ENCODE assay signal across 8 mouse cellular contexts in the genomic region with DNA sequence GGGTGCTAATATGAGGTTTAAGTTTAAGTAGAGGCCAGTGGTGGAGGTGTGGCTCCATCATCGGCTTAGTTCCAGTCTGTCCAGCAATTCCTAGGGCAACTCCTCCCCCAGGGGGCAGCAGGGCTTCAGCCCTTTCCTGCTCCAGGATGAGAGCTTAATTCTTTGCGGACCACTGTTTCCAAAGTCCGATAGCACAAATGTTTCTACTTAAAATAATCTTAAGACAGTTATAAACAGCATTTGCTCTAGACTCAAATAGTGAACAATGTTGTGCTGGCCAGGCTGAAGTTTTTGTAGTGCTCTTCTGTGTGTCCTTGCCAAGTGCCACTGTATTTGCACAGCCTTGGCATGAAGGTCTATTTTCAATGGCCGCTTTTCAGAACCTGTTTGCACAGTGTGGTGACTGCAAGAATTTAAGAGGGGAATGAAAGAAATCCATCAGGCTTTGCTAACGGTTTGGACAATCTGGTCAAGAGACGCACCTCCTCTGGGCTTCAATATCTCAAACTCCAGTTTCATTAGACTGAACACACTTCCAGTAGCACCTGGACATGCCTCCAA. TPM values are rescaled to one million over a fixed set of nuclear protein-coding genes. Genes with fewer than 3 reads are reported as not detected.
DNase-seq lines count a peak whose midpoint lies in the region; ATAC-seq and TF ChIP-seq lines count a peak whose summit lies in the region.

No protein-coding gene starts in this region.

- no peak overlapping the region for H3ac ChIP-seq in myocyte (ENCODE audit: control insufficient read depth, insufficient read length)

- DNase-seq in left cerebral cortex, adult 2 months (ENCODE audit: extremely low spot score in 1 of 2, low spot score in 2 of 2), result no peak
- DNase-seq in left cerebral cortex, adult 18-20 months (ENCODE audit: low spot score in 2 of 2), result no peak
- no peak for DNase-seq in left cerebral cortex, adult 11 months (ENCODE audit: low spot score)
- DNase-seq in left cerebral cortex, postnatal 14 days (ENCODE audit: low spot score in 2 of 2), result no peak
- DNase-seq in ovary, postnatal 14 days (ENCODE audit: low spot score), result no peak

- H3K27me3 ChIP-seq in forebrain, embryonic 16.5 days (replicated peaks; ENCODE audit: control insufficient read depth, insufficient read depth, low read length), result no peaks in the 10 kb centered on the region
- peaks cover 8% of the 10 kb centered on the region; the same call in 1 of the 2 replicates for H3K27me3 ChIP-seq in limb, embryonic 13.5 days
- peaks cover 12% of the 10 kb centered on the region for H3K27me3 ChIP-seq in myocyte (ENCODE audit: control insufficient read depth, insufficient read depth, insufficient read length)

- H3K9ac ChIP-seq in forebrain, embryonic 16.5 days (replicated peaks; ENCODE audit: low read depth, low read length), result peak overlapping the region; percentile 38
- no peak overlapping the region for H3K9ac ChIP-seq in limb, embryonic 13.5 days

- no peak for TF ChIP-seq POLR2A in myocyte (IDR thresholded peaks at IDR 0.05; ENCODE audit: insufficient read length, low read depth)

- H3K4me1 ChIP-seq in forebrain, embryonic 16.5 days (replicated peaks; ENCODE audit: control insufficient read depth, insufficient read depth, low read length), result peaks cover 15% of the 10 kb centered on the region; the same call in 1 of the 2 replicates
- H3K4me1 ChIP-seq in limb, embryonic 13.5 days, result 0 out of 2 replicates have a peak, but pooled peaks cover 10% of the 10 kb centered on the region

- no peak for ATAC-seq in forebrain, embryonic 16.5 days
- ATAC-seq in limb, embryonic 13.5 days (ENCODE audit: low FRiP score, low read depth), result no peak; the same call in 1 of the 2 replicates

- TF ChIP-seq CTCF in left cerebral cortex, adult 2 months (IDR thresholded peaks at IDR 0.05), result no peak

- no peaks in the 10 kb centered on the region for H3K79me2 ChIP-seq in myocyte (ENCODE audit: control insufficient read depth, insufficient read depth)

- no peaks in the 10 kb centered on the region for H3K9me3 ChIP-seq in forebrain, embryonic 16.5 days (ENCODE audit: control insufficient read depth, low read length)
- 0 out of 2 replicates have a peak, but pooled peaks cover under 1% of the 10 kb centered on the region for H3K9me3 ChIP-seq in limb, embryonic 13.5 days

- peak overlapping the region; percentile 30 for H3K27ac ChIP-seq in left cerebral cortex, adult 2 months
- no peak overlapping the region for H3K27ac ChIP-seq in forebrain, embryonic 16.5 days (ENCODE audit: low read length)
- no peak overlapping the region for H3K27ac ChIP-seq in limb, embryonic 13.5 days

- H3K4me3 ChIP-seq in left cerebral cortex, adult 2 months, result peak overlapping the region; percentile 83
- peak overlapping the region; percentile 49 for H3K4me3 ChIP-seq in forebrain, embryonic 16.5 days (replicated peaks; ENCODE audit: low read length)
- peak overlapping the region; percentile 70 for H3K4me3 ChIP-seq in limb, embryonic 13.5 days
- H3K4me3 ChIP-seq in myocyte, result no peak overlapping the region

- 23% methylated on average over 6 of the region's 6 CpGs for WGBS in forebrain, embryonic 16.5 days
- WGBS in limb, embryonic 13.5 days, result 30% methylated on average over 6 of the region's 6 CpGs

- H3K36me3 ChIP-seq in forebrain, embryonic 16.5 days (ENCODE audit: control insufficient read depth, insufficient read depth), result peaks cover 5% of the 10 kb centered on the region; the same call in 1 of the 2 replicates
- peaks cover 15% of the 10 kb centered on the region for H3K36me3 ChIP-seq in limb, embryonic 13.5 days
- peaks cover 4% of the 10 kb centered on the region for H3K36me3 ChIP-seq in myocyte (ENCODE audit: control insufficient read depth, insufficient read depth)

- intact Hi-C loops in left cerebral cortex, adult 2 months (cut with DNase I), result no loop called here
- intact Hi-C loops in left cerebral cortex, postnatal 14 days (cut with DNase I), result loop anchor here (5.0 kb wide), 1 partner anchor 327 kb away; no protein-coding TSS in a partner anchor

- H3K4me2 ChIP-seq in forebrain, embryonic 16.5 days (ENCODE audit: low read length), result peak overlapping the region; percentile 66
- H3K4me2 ChIP-seq in limb, embryonic 13.5 days (replicated peaks), result peak overlapping the region; percentile 81
- H3K4me2 ChIP-seq in myocyte (ENCODE audit: low read depth), result peak overlapping the region; percentile 43

TF ChIP-seq in myocyte, 11 proteins besides CTCF, POLR2A, EP300 and RAD21:
- TF ChIP-seq MYOD1 (IDR thresholded peaks at IDR 0.05; ENCODE audit: control insufficient read depth in 1 of 3, insufficient read length in 2 of 3, low read depth in 2 of 3) (no peak), CEBPB (IDR thresholded peaks at IDR 0.05; ENCODE audit: insufficient read depth, poor library complexity, severe bottlenecking) (no peak), REST (IDR thresholded peaks at IDR 0.05; ENCODE audit: insufficient read depth, insufficient read length) (no peak), E2F4 (IDR thresholded peaks at IDR 0.05; ENCODE audit: insufficient read depth) (no peak), MAX (IDR thresholded peaks at IDR 0.05; ENCODE audit: low read depth) (no peak), TCF3 (IDR thresholded peaks at IDR 0.05; ENCODE audit: insufficient read length, low read depth) (no peak), MYOG (IDR thresholded peaks at IDR 0.05; ENCODE audit: control insufficient read depth in 1 of 3, insufficient read depth in 1 of 3, insufficient read length in 2 of 3, low read depth in 2 of 3) (no peak), USF1 (IDR thresholded peaks at IDR 0.05; ENCODE audit: low read depth) (no peak), POLR2AphosphoS2 (IDR thresholded peaks at IDR 0.05; ENCODE audit: insufficient read length, low read depth) (no peak), TCF12 (IDR thresholded peaks at IDR 0.05; ENCODE audit: insufficient read depth, poor library complexity, severe bottlenecking) (no peak), SRF (IDR thresholded peaks at IDR 0.05; ENCODE audit: control insufficient read depth, insufficient read length, low read depth) (no peak)
TF ChIP-seq in myocyte: peak in this region for 0.

RNA-seq across cellular contexts. Expression of a gene that starts 0.8 kb away (rescaled TPM):
- total RNA-seq in left cerebral cortex, adult 2 months (2021), result 10 to 100 TPM; 41.3 to 44.3 TPM
- 10 to 100 TPM; 39.6 to 42.6 TPM for total RNA-seq in left cerebral cortex, adult 18-20 months (2021)
- polyA plus RNA-seq in forebrain, embryonic 16.5 days (2015; fragmentation: Nextera tagmentation; extraction: Ambion mirVana), result 14.6 and 16.6 TPM in 2 replicates
- polyA plus RNA-seq in limb, embryonic 13.5 days (2015; fragmentation: Nextera tagmentation; extraction: Ambion mirVana), result 8.9 and 9.6 TPM in 2 replicates
- polyA plus RNA-seq in myocyte (2012; fragmentation: generic; extraction: Trizol), result 3.3 TPM
- total RNA-seq in left cerebral cortex, postnatal 14 days (2021), result 10 to 100 TPM; 48.5 to 49.3 TPM

RNA-seq across cellular contexts. Expression of a gene that starts 47.0 kb away (rescaled TPM):
- total RNA-seq in left cerebral cortex, adult 2 months (2021), result 10 to 100 TPM; 45.4 to 53.0 TPM
- total RNA-seq in left cerebral cortex, adult 18-20 months (2021), result 10 to 100 TPM; 55.8 to 59.4 TPM
- polyA plus RNA-seq in forebrain, embryonic 16.5 days (2015; fragmentation: Nextera tagmentation; extraction: Ambion mirVana), result 80.9 and 86.9 TPM in 2 replicates
- 83.0 and 83.6 TPM in 2 replicates for polyA plus RNA-seq in limb, embryonic 13.5 days (2015; fragmentation: Nextera tagmentation; extraction: Ambion mirVana)
- polyA plus RNA-seq in myocyte (2012; fragmentation: generic; extraction: Trizol), result 37.8 TPM
- 10 to 100 TPM; 31.2 to 38.1 TPM for total RNA-seq in left cerebral cortex, postnatal 14 days (2021)
